ENCODE assay signal across 14 mouse cellular contexts in genomic region chr14:122367252-122367868, GRCm38 (mm10).
DNase-seq lines count a peak whose midpoint lies in the region; ATAC-seq and TF ChIP-seq lines count a peak whose summit lies in the region.
"Had no signal": no experiment of that assay in that cellular context is flagged by ENCODE, and none has a peak within 500 bp of the region (broad histone marks: within the 10 kb centered on the region; RNA-seq: fewer than 3 reads in every experiment).

No protein-coding gene starts in this region.

- no peak overlapping the region for H3K4me3 ChIP-seq in hindbrain, embryonic 12.5 days
- no peak overlapping the region for H3K4me3 ChIP-seq in hindbrain, embryonic 10.5 days
- H3K4me3 ChIP-seq in E14TG2a.4 (replicated peaks; ENCODE audit: low read length): peak overlapping the region; percentile 35; the same call in 1 of the 2 replicates
- no peak overlapping the region for H3K4me3 ChIP-seq in hindbrain, embryonic 16.5 days (ENCODE audit: low read length)
- H3K4me3 ChIP-seq: heart, embryonic 15.5 days had no signal

- no peak for TF ChIP-seq CTCF in E14TG2a.4 (conservative IDR thresholded peaks at IDR 0.05; ENCODE audit: low read length)

- no peaks in the 10 kb centered on the region for H3K9me3 ChIP-seq in hindbrain, embryonic 12.5 days (replicated peaks)
- no peaks in the 10 kb centered on the region for H3K9me3 ChIP-seq in hindbrain, embryonic 10.5 days
- no peaks in the 10 kb centered on the region for H3K9me3 ChIP-seq in E14TG2a.4 (ENCODE audit: low read length)
- no peaks in the 10 kb centered on the region for H3K9me3 ChIP-seq in hindbrain, embryonic 16.5 days (ENCODE audit: control insufficient read depth, low read length)
- H3K9me3 ChIP-seq: heart, embryonic 15.5 days had no signal

- WGBS in hindbrain, embryonic 12.5 days: 73% methylated on average over 28 of the region's 28 CpGs
- 84% methylated on average over 28 of the region's 28 CpGs for WGBS in hindbrain, embryonic 10.5 days
- WGBS in hindbrain, embryonic 16.5 days: 54% methylated on average over 28 of the region's 28 CpGs

- H3K27ac ChIP-seq in hindbrain, embryonic 12.5 days: no peak overlapping the region
- H3K27ac ChIP-seq in hindbrain, embryonic 10.5 days: no peak overlapping the region
- H3K27ac ChIP-seq in hindbrain, embryonic 16.5 days (ENCODE audit: low read depth, low read length): peak overlapping the region; percentile 64
- H3K27ac ChIP-seq: heart, embryonic 15.5 days had no signal

- H3K27me3 ChIP-seq in hindbrain, embryonic 12.5 days: peaks cover 15% of the 10 kb centered on the region
- peaks cover 46% of the 10 kb centered on the region for H3K27me3 ChIP-seq in hindbrain, embryonic 10.5 days (ENCODE audit: insufficient read depth, poor library complexity, severe bottlenecking)
- H3K27me3 ChIP-seq in E14TG2a.4 (ENCODE audit: insufficient read depth, low read length): 0 out of 2 replicates have a peak, but pooled peaks cover 3% of the 10 kb centered on the region
- H3K27me3 ChIP-seq in hindbrain, embryonic 16.5 days (replicated peaks; ENCODE audit: control insufficient read depth, insufficient read depth, low read length): peaks cover 2% of the 10 kb centered on the region; the same call in 1 of the 2 replicates
- H3K27me3 ChIP-seq: heart, embryonic 15.5 days had no signal

- peak; percentile 31; the same call in 1 of the 2 replicates for ATAC-seq in hindbrain, embryonic 12.5 days (ENCODE audit: low FRiP score)
- peak; percentile 91 for ATAC-seq in hindbrain, embryonic 16.5 days
- ATAC-seq: midbrain, embryonic 16.5 days had no signal

- no peak for DNase-seq in hindbrain, embryonic 10.5 days (ENCODE audit: low spot score)
- DNase-seq in cerebellum, adult 8-10 months: peak; percentile 79
- no peak for DNase-seq in embryo, embryonic 9.5 days (ENCODE audit: extremely low spot score)
- no peak for DNase-seq in gastrocnemius, postnatal 4 days (ENCODE audit: low spot score in 2 of 2)
- no peak for DNase-seq in urinary bladder, postnatal 36 days (ENCODE audit: low spot score in 2 of 2)
- DNase-seq: adrenal gland, adult 8-10 months; gastrocnemius, postnatal 14 days; kidney, postnatal 25 days; lung, embryonic 14.5 days had no signal

- H3K4me1 ChIP-seq in hindbrain, embryonic 12.5 days: no peaks in the 10 kb centered on the region
- peaks cover 33% of the 10 kb centered on the region for H3K4me1 ChIP-seq in hindbrain, embryonic 10.5 days (replicated peaks)
- peaks cover 41% of the 10 kb centered on the region for H3K4me1 ChIP-seq in E14TG2a.4 (replicated peaks; ENCODE audit: low read depth, low read length)
- 0 out of 2 replicates have a peak, but pooled peaks cover 2% of the 10 kb centered on the region for H3K4me1 ChIP-seq in hindbrain, embryonic 16.5 days (ENCODE audit: control insufficient read depth, insufficient read depth, low read depth, low read length)
- H3K4me1 ChIP-seq: heart, embryonic 15.5 days had no signal

- peak overlapping the region; percentile 19; the same call in 1 of the 2 replicates for H3K4me2 ChIP-seq in hindbrain, embryonic 12.5 days (replicated peaks)
- H3K4me2 ChIP-seq in hindbrain, embryonic 16.5 days (ENCODE audit: low read length): peak overlapping the region; percentile 27
- H3K4me2 ChIP-seq: heart, embryonic 15.5 days; lung, embryonic 14.5 days had no signal

- no peaks in the 10 kb centered on the region for H3K36me3 ChIP-seq in hindbrain, embryonic 12.5 days
- H3K36me3 ChIP-seq in hindbrain, embryonic 10.5 days: no peaks in the 10 kb centered on the region
- H3K36me3 ChIP-seq in E14TG2a.4 (ENCODE audit: insufficient read depth, low read length): no peaks in the 10 kb centered on the region
- H3K36me3 ChIP-seq in hindbrain, embryonic 16.5 days (ENCODE audit: control insufficient read depth, insufficient read depth, low read length): no peaks in the 10 kb centered on the region
- H3K36me3 ChIP-seq: heart, embryonic 15.5 days had no signal

- H3K9ac ChIP-seq in hindbrain, embryonic 12.5 days: no peak overlapping the region
- no peak overlapping the region for H3K9ac ChIP-seq in hindbrain, embryonic 16.5 days (ENCODE audit: low read depth, low read length)
- H3K9ac ChIP-seq: heart, embryonic 15.5 days; lung, embryonic 14.5 days had no signal
